Mouse (Mus musculus) adrenal gland, adult 10 weeks (tissue): ENCODE results near the gene Skiv2l. TPM values are rescaled to one million over a fixed set of nuclear protein-coding genes. Genes with fewer than 3 reads are reported as not detected.

Source experiments
- polyA plus RNA-seq: library from polyadenylated mRNA; stranded (reverse); fragments of 350-450 nt; fragmentation: Illumina TruSeq; extraction: RNeasy Lipid Tissue Mini Kit (QIAGEN cat#74804); gene quantifications from one replicate; pipeline ENCODE4 v1.2.3, GENCODE M21; 2014; ENCODE audit warnings: low read depth, low replicate concordance

The Skiv2l gene
- polyA plus RNA-seq, result 3.8 TPM

DNA sequence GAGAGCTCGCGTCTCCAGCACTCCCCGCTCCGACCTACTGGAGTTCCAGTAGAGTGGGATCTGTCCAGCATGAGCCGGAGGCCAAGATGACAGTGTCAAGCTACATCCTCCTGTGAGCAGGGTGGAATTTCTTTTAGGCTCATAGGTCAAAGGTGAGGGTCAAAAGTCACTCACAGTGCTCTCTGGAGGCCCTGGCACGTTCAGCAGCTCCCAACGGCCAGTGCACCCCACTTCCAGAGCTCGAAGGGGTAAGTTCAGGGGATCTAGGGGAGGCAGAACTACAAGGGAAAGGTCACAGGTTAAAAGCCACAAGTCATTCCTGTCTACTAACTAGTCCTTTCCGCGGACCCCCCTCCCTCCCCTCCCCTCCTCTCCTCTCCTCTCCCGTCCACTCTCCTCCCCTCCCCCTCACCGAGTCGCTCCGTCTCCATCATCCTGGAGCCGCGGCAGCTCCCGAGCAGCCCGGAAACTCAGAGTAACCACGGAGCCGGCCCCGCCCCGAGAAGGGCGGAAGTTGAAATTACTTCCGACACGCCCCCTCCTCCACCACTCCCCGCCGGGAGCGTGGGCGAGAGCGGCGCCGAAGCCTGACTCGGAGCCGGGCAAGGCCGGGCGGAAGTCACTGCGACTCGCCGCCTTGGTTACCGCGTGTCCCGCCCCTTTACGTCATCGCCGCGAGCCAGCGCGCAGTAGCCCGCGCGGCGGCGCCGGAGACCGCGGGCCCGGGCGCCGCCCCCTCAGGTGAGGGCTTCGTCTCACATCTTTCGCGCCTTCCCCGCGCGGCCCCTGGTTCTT lies at the start of gene Skiv2l, which contains the start of gene Nelfe:
Gene Skiv2l (minus strand): TSS at position 489 of the 795 bp plus-strand sequence.
Gene Nelfe (plus strand): TSS at position 670 of the 795 bp plus-strand sequence.

DNA sequence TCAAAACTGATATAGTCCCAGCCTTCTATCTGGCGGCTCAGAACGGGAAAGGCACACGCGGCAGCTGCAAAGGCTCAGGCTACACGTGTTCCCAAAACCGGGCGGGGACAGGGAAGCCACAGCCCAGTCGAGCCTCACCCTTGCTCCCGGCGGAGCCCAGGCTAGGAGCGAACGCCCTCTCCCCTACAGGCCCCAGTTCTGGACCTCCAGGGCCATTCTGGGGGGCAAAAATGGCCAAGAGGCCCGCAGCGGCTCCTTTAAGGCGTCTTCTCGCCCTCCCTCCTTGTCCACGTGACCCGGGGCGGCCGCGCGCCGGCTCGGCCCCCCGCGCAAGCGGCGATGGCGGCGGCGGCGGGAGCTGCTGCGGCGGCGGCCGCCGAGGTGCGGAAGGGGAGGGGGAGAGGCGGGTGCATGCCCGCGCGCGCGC lies 48.2 kb upstream of the Skiv2l start, which contains the start of the genes C2 and Ehmt2:
Gene C2 (minus strand): TSS at position 106 of the 427 bp plus-strand sequence.
Gene Ehmt2 (plus strand): TSS at position 310 of the 427 bp plus-strand sequence.

DNA sequence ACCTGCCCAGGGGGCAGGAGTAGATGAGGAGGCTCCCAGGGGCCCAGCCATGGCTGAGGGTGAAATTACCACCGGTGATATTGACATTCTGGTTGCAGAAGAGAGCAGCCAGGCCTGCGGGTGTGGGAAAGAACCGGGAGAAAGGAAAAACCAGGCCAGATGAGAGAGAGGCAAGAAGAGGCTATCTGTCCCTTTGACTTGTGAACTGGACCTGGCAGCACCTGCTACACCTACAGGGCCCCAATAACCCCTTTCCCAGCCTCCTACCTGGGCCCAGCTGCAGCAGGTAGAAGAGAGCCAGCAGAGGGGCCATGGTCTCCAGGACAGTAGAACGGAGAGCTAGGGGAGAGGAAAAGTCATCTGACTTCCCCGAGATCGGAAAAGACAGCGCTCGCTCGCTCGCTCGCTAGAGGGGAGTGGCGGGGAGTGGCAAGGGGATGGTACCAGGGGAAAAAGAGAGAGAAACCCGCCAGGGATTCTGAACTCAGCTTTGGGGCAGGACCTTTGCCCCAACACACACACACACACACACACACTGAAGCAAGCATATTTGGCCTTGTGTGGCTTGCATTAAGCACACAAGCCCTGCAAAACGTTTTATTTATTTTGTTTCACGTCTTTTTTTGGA lies 31.8 kb upstream of the Skiv2l start, which contains the start of gene Gm20547:
Gene Gm20547 (minus strand): TSS at position 360 of the 628 bp plus-strand sequence.

DNA sequence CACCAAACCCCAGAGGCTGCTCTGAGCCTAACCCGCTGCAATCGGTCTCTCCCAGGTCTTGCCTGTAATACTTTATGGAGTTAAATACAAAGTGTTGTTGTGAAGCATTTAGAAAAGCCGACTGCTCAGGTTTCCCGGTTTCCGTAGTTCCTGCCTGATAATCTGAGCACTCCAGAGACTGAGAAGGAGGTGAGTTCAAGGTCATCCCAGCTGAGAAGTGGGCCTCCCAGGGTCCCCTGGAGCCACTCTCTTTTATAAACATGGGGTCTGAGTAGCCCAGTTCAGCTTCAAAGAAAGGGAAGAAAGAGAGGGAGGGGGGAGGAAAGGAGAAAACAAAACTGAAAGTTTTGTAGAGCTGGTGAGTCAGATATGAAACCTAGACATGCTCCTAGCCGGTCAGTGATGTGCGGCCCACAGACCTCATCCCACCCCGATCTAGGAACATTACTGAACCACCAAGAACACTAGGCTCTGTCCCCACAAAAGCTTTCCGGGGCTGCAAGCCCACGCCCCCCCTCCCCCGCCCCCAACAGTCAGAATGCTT lies 29.4 kb upstream of the Skiv2l start, which contains the start of gene Zbtb12:
Gene Zbtb12 (plus strand): TSS at position 148 of the 544 bp plus-strand sequence.

DNA sequence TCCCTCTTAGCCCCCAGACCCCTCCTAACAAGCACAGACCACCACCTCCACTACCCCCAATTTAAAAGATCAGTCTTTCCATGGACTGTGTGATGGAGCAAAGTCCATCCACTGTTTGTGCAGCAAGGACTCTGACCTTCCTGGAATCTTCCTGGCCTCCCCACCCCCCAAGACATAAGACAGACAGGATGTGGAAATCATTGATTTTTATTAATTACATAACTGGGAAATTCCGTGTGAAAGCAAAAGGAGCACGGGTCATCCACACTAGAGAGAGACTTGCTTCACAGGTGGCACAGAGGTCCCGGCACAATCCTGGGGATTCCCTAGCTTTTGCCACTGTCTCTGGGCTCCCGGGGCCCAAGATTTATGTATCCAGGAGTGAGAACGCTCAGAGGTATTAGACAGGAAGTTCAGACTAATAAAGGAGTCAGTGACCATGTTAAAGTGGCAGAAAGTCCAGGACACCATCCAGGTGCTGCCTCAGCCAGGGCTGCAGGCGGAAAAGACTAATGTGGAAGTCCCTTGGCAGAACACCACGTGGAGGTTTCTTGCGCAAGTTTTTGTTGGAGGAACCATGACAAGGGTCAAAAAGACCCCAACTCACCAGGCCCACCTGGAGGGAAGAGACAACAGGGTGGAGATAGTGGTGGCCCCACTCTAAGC lies 12.5 kb upstream of the Skiv2l start, which contains the start of gene Cfb:
Gene Cfb (minus strand): TSS at position 103 of the 666 bp plus-strand sequence.

DNA sequence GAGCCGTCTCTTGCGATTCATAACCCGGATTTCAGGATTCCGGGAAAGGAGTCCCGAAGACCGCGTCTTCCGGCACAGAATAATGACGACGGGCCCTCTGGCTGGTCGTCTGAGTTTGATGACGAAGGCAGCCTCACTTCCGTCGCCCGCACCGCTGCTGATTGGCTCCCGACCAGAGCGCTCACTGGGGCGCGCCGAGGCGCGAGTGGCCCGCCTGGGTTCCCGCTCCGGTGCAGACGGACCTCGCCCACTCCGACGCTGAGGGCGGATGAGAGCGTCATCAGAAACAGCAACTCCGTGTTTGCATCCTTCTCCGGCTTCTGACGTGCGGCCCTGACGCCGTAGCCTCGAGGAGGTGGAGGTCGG lies 13.2 kb downstream of the Skiv2l start, which contains the start of the genes Stk19 and Dxo:
Gene Stk19 (minus strand): TSS at position 90 of the 366 bp plus-strand sequence.
Gene Dxo (plus strand): TSS at position 164 of the 366 bp plus-strand sequence.

DNA sequence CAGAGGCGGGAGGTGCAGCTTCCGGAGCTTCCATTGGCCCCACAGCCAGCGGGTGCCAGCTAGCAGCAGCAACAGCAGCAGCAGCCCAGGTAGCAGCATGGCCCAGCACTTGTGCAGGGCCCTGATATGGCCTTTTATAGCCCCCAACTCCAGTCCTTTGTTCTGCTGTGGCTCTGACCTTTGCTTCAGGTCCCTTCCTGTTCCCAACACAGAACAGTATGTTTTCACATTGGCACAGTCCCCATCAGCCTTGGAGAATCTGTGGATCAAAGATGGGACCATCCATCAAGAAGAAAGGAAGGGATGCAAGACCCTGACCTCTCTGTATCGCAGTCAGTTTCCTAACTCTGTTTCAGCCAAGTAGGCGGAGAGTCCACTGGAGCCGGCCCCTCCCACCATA lies 45.7 kb downstream of the Skiv2l start, which contains the start of gene Cyp21a1:
Gene Cyp21a1 (minus strand): TSS at position 261 of the 400 bp plus-strand sequence.

Other genes starting within 250 kb of the Skiv2l start
- gene Rnf5, start 246.5 kb downstream of the Skiv2l start, polyA plus RNA-seq, result 60.1 TPM
- 3.4 TPM for gene Agpat1, start 245.9 kb downstream of the Skiv2l start, polyA plus RNA-seq
- not detected for gene Egfl8, start 234.2 kb downstream of the Skiv2l start, polyA plus RNA-seq
- gene Ppt2, start 221.7 kb downstream of the Skiv2l start, polyA plus RNA-seq, result 5.6 TPM
- gene Prrt1, start 220.7 kb downstream of the Skiv2l start, polyA plus RNA-seq, result 3.4 TPM
- gene Fkbpl, start 205.4 kb downstream of the Skiv2l start, polyA plus RNA-seq, result 4.7 TPM
- 2.6 TPM for gene Atf6b, start 203.1 kb downstream of the Skiv2l start, polyA plus RNA-seq
- gene Tnxb, start 179.7 kb downstream of the Skiv2l start, polyA plus RNA-seq, result 0.17 TPM
- gene C4b, start 106.3 kb downstream of the Skiv2l start, polyA plus RNA-seq, result 9.4 TPM
- gene Cyp21a1, start 45.6 kb downstream of the Skiv2l start, polyA plus RNA-seq, result 560 TPM
- gene Stk19, start 13.3 kb downstream of the Skiv2l start, polyA plus RNA-seq, result 11.5 TPM
- gene Dxo, start 13.2 kb downstream of the Skiv2l start, polyA plus RNA-seq, result 3.9 TPM
- 2.9 TPM for gene Nelfe, start 181 bp upstream of the Skiv2l start, polyA plus RNA-seq
- 1.3 TPM for gene Cfb, start 12.3 kb upstream of the Skiv2l start, polyA plus RNA-seq
- 2.7 TPM for gene Zbtb12, start 29.3 kb upstream of the Skiv2l start, polyA plus RNA-seq
- 1.3 TPM for gene Gm20547, start 31.8 kb upstream of the Skiv2l start, polyA plus RNA-seq
- 20.2 TPM for gene C2, start 48.1 kb upstream of the Skiv2l start, polyA plus RNA-seq
- gene Ehmt2, start 48.3 kb upstream of the Skiv2l start, polyA plus RNA-seq, result 10.5 TPM
- gene Slc44a4, start 64.3 kb upstream of the Skiv2l start, polyA plus RNA-seq, result not detected
- 3.5 TPM for gene Neu1, start 81.0 kb upstream of the Skiv2l start, polyA plus RNA-seq
- 46.5 TPM for gene Hspa1b, start 109.0 kb upstream of the Skiv2l start, polyA plus RNA-seq
- not detected for gene Gm20481, start 119.7 kb upstream of the Skiv2l start, polyA plus RNA-seq
- 23.9 TPM for gene Hspa1a, start 121.9 kb upstream of the Skiv2l start, polyA plus RNA-seq
- gene Hspa1l, start 122.5 kb upstream of the Skiv2l start, polyA plus RNA-seq, result not detected
- 9.4 TPM for gene Lsm2, start 131.7 kb upstream of the Skiv2l start, polyA plus RNA-seq
- 10.7 TPM for gene Vars, start 150.8 kb upstream of the Skiv2l start, polyA plus RNA-seq
- not detected for gene Vwa7, start 166.4 kb upstream of the Skiv2l start, polyA plus RNA-seq
- gene Sapcd1, start 177.8 kb upstream of the Skiv2l start, polyA plus RNA-seq, result not detected
- not detected for gene Msh5, start 196.5 kb upstream of the Skiv2l start, polyA plus RNA-seq
- 23.6 TPM for gene Clic1, start 199.8 kb upstream of the Skiv2l start, polyA plus RNA-seq
- not detected for gene Ddah2, start 208.8 kb upstream of the Skiv2l start, polyA plus RNA-seq
- not detected for gene Ly6g6c, start 215.2 kb upstream of the Skiv2l start, polyA plus RNA-seq
- not detected for gene Mpig6b, start 216.0 kb upstream of the Skiv2l start, polyA plus RNA-seq
- not detected for gene Ly6g6e, start 226.7 kb upstream of the Skiv2l start, polyA plus RNA-seq
- gene Ly6g6d, start 227.9 kb upstream of the Skiv2l start, polyA plus RNA-seq, result not detected
- not detected for gene Ly6g6f, start 235.4 kb upstream of the Skiv2l start, polyA plus RNA-seq
- 4.8 TPM for gene Abhd16a, start 239.1 kb upstream of the Skiv2l start, polyA plus RNA-seq